Mouse (Mus musculus): Measurements from ENCODE around the gene Ccdc60. TPM values are rescaled to one million over a fixed set of nuclear protein-coding genes. Genes with fewer than 3 reads are reported as not detected.
"Not testable (repeated sequence)": the region's sequence is repeated elsewhere in the genome, so short reads cannot be mapped to it uniquely, and the experiment has no call there.

Gene Ccdc60
- 0.27 and 0.56 TPM in 2 replicates for polyA plus RNA-seq (2015; fragmentation: Nextera tagmentation; extraction: Ambion mirVana)

- peak; percentile 72 for DNase-seq (ENCODE audit: low spot score)
Measured at GRCm38 (mm10) chr5:116288849-116289570, at the start of gene Ccdc60. Ccdc60 (minus strand) TSS chr5:116288985.

GRCm38 (mm10) chr5:116336191-116336590 lies 47.4 kb upstream of the Ccdc60 start:
- no peak for DNase-seq (ENCODE audit: low spot score)

- DNase-seq (ENCODE audit: low spot score) = no peak
Measured at GRCm38 (mm10) chr5:116328911-116329310, 40.1 kb upstream of the Ccdc60 start.

- DNase-seq (ENCODE audit: low spot score) = no peak
Measured at GRCm38 (mm10) chr5:116323401-116323800, 34.6 kb upstream of the Ccdc60 start.

- DNase-seq (ENCODE audit: low spot score) = no peak
Measured at GRCm38 (mm10) chr5:116322365-116323027, 33.7 kb upstream of the Ccdc60 start.

GRCm38 (mm10) chr5:116313711-116314110 lies 24.9 kb upstream of the Ccdc60 start:
- DNase-seq (ENCODE audit: low spot score) = no peak

GRCm38 (mm10) chr5:116312111-116312737 lies 23.4 kb upstream of the Ccdc60 start:
- no peak for DNase-seq (ENCODE audit: low spot score)

- DNase-seq (ENCODE audit: low spot score) = no peak
Measured at GRCm38 (mm10) chr5:116311636-116312035, 22.9 kb upstream of the Ccdc60 start.

- peak; percentile 4 for DNase-seq (ENCODE audit: low spot score)
Measured at GRCm38 (mm10) chr5:116309383-116309801, 20.6 kb upstream of the Ccdc60 start.

GRCm38 (mm10) chr5:116305557-116305956 lies 16.8 kb upstream of the Ccdc60 start:
- DNase-seq (ENCODE audit: low spot score) = no peak

- not testable (repeated sequence) for DNase-seq (ENCODE audit: low spot score)
Measured at GRCm38 (mm10) chr5:116305146-116305545, 16.4 kb upstream of the Ccdc60 start.

GRCm38 (mm10) chr5:116300984-116301383 lies 12.2 kb upstream of the Ccdc60 start:
- no peak for DNase-seq (ENCODE audit: low spot score)

GRCm38 (mm10) chr5:116293501-116293900 lies 4.7 kb upstream of the Ccdc60 start:
- no peak for DNase-seq (ENCODE audit: low spot score)

GRCm38 (mm10) chr5:116290584-116290983 lies 1.8 kb upstream of the Ccdc60 start:
- no peak for DNase-seq (ENCODE audit: low spot score)

GRCm38 (mm10) chr5:116289897-116290296 lies 1.1 kb upstream of the Ccdc60 start:
- DNase-seq (ENCODE audit: low spot score) = no peak

- no peak for DNase-seq (ENCODE audit: low spot score)
Measured at GRCm38 (mm10) chr5:116288183-116288582, 602 bp downstream of the Ccdc60 start.

GRCm38 (mm10) chr5:116285532-116286176 lies 3.1 kb downstream of the Ccdc60 start:
- DNase-seq (ENCODE audit: low spot score) = no peak

GRCm38 (mm10) chr5:116280518-116280917 lies 8.3 kb downstream of the Ccdc60 start:
- DNase-seq (ENCODE audit: low spot score) = no peak

GRCm38 (mm10) chr5:116278436-116278918 lies 10.3 kb downstream of the Ccdc60 start:
- DNase-seq (ENCODE audit: low spot score) = no peak

GRCm38 (mm10) chr5:116277951-116278350 lies 10.8 kb downstream of the Ccdc60 start:
- DNase-seq (ENCODE audit: low spot score) = no peak

- no peak for DNase-seq (ENCODE audit: low spot score)
Measured at GRCm38 (mm10) chr5:116274818-116275217, 14.0 kb downstream of the Ccdc60 start.

GRCm38 (mm10) chr5:116274365-116274764 lies 14.4 kb downstream of the Ccdc60 start:
- no peak for DNase-seq (ENCODE audit: low spot score)
